Mouse (Mus musculus) heart, adult 2 months (tissue): ENCODE data around the gene Olfr429.
"Not testable (repeated sequence)": the region's sequence is repeated elsewhere in the genome, so short reads cannot be mapped to it uniquely, and the experiment has no call there.

Experiments used
- CTCF ChIP-seq: fragments of 200-600 bp; IDR thresholded peaks from 2 replicates; pipeline ENCODE4 v1.8.1; 2022; ENCODE audit warnings: antibody characterized with exemption, mild to moderate bottlenecking, moderate library complexity
- EP300 ChIP-seq: fragments of 200-500 bp; IDR thresholded peaks from 2 replicates; pipeline ENCODE4 v1.6.1; 2011; ENCODE audit warnings: low read depth, low read length, control low read depth; ENCODE audit not compliant: insufficient read depth
- POLR2A ChIP-seq: fragments of 200-500 bp; IDR thresholded peaks from 2 replicates; pipeline ENCODE4 v1.6.1; 2011; ENCODE audit warnings: mild to moderate bottlenecking, low read depth, low read length, control low read depth; ENCODE audit not compliant: insufficient read depth

DNA sequence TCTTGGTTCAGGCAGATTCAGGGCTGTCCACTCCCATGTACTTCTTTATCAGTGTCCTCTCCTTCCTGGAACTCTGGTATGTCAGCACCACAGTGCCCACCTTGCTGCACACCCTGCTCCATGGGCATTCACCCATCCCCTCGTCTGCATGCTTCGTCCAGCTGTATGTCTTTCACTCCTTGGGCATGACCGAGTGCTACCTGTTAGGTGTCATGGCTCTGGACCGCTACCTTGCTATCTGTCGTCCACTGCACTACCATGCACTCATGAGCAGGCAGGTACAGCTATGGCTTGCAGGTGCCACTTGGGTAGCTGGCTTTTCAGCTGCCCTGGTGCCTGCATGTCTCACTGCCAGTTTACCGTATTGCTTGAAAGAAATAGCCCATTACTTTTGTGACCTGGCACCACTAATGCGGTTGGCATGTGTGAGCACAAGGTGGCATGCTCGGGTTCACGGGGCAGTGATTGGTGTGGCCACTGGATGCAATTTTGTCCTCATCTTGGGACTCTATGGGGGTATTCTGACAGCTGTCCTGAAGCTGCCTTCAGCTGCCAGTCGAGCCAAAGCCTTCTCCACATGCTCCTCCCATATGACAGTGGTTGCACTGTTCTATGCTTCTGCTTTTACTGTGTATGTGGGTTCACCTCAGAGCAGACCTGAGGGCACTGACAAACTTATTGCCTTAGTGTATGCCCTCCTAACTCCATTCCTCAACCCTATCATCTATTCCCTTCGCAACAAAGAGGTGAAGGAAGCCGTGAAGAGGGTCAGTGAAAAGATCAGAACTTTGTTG lies 41.8 kb upstream of the Olfr429 start:
- TF ChIP-seq CTCF, POLR2A, EP300: not testable (repeated sequence)
